Mouse (Mus musculus): ENCODE results near the gene Eif6. TPM values are rescaled to one million over a fixed set of nuclear protein-coding genes. Genes with fewer than 3 reads are reported as not detected.
A peak's percentile ranks its signal among the peaks of the same experiment; 100 is the strongest.

The Eif6 gene
- polyA plus RNA-seq (2016; fragmentation: Nextera tagmentation; extraction: Ambion mirVana): 180 and 186 TPM in 2 replicates

DNA sequence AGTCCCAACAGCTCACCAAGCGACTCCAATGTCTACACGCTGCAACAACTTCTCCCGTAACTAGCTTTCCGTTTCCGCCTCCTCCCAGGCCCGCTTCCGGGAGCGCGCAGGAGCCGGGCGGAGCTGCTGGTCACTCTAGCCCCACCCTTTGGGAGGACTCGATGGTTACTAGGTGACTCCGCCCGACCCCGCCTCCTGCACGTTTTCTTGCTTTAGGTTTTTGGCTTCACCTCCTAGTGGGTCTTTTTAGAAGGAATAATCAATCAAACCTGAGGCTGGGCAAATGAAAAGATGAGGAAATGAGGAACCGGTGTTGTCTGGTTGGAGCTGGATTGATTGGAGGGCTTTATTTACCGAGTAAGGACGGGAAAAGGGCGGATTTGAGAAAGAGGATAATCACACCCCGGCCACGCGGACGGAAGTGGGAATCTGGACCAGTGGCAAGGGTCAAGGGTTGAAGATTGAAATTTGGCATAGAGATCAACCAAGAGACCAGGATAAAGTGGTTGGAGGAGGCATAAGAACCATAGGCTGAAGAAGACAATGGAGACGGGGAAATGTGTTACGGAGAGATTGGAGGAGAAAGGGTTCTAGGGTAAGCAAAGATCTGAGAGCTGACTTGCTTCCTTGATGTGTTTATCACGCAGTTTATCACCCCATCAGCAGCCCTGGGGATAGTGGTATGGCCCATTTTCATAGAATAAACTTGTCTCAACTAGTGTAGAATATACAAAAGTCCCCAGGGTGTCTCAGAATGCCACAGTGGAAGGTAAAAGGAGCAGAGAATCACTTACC lies at the start of gene Eif6:
TSS of gene Eif6 (minus strand) at position 296 of the 795 bp plus-strand sequence.
- Histone ChIP-seq H3K4me2 (peak within 1 kb of the TSS; percentile 91), H3K9ac (replicated peaks) (peak within 1 kb of the TSS; percentile 85), H3K36me3 (peaks cover 27% of the 10 kb centered on the region), H3K4me3 (replicated peaks) (peak within 1 kb of the TSS; percentile 91), H3K27me3 (no peaks in the 10 kb centered on the region), H3K9me3 (no peaks in the 10 kb centered on the region), H3K4me1 (replicated peaks) (peaks cover 21% of the 10 kb centered on the region), H3K27ac (peak within 1 kb of the TSS; percentile 86)
- peak; percentile 81 for ATAC-seq (ENCODE audit: insufficient number of reproducible peaks, insufficient read depth, low FRiP score, low TSS enrichment, low read depth)
- WGBS: 3% methylated on average over 27 of the region's 27 CpGs

DNA sequence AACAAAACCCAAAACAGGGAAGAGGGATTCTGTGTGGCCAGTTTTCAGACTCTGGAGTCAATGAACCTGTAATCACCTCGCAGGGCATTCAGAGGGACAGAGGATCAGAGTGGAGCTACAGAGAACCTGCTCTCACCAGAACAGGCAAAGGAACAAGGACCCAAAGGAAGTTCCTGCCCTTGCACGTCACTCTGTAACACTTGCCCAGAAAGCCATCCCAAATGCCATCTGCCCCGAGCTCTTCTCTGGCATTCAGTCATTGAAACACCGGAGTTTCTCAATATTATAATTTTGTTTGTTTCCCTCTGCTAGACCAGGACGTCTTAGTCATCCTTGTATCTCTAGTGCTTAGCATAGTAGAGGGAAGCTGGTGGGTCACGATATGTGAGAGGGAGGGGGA lies 46.9 kb upstream of the Eif6 start:
- peak overlapping the region; percentile 21; the same call in 1 of the 2 replicates for H3K4me2 ChIP-seq
- no peaks in the 10 kb centered on the region for H3K9me3 ChIP-seq
- peaks cover 31% of the 10 kb centered on the region for H3K36me3 ChIP-seq
- H3K9ac ChIP-seq (replicated peaks): no peak overlapping the region
- WGBS: 85% methylated on average over 6 of the region's 6 CpGs
- no peak overlapping the region for H3K4me3 ChIP-seq (replicated peaks)
- peak overlapping the region; percentile 87 for H3K27ac ChIP-seq
- H3K4me1 ChIP-seq (replicated peaks): peaks cover 38% of the 10 kb centered on the region
- H3K27me3 ChIP-seq: no peaks in the 10 kb centered on the region
- ATAC-seq (ENCODE audit: insufficient number of reproducible peaks, insufficient read depth, low FRiP score, low TSS enrichment, low read depth): no peak

DNA sequence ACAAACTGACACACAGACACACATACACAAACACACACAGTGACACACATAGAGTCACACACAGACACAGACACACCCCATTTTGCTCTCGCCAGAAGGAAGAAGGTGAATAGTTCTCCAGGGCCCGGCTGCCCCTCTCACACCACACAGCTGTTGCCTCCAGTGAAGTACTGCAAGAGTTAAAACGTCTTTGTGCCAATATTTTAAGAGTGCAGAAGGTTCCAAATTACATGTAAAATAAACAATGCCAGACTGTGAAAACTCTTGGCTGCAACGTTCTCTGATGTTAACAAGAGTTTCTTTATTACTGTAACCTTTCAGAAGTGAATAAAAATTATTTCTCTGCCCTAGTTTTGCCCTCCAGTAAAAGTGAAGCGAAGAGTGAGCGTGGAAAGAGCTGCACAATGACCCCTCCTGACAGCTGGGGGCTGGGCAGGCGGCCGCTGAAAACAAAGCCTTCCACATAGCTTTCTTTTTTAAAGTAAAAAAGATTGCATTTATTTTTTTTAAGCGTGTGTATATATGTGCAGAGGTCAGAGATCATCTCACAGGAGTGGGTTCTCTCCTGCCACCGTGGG lies 46.3 kb upstream of the Eif6 start:
- H3K9ac ChIP-seq (replicated peaks): no peak overlapping the region
- peak overlapping the region; percentile 87 for H3K27ac ChIP-seq
- H3K4me2 ChIP-seq: peak overlapping the region; percentile 21; the same call in 1 of the 2 replicates
- WGBS: 48% methylated on average over 10 of the region's 10 CpGs
- no peak overlapping the region for H3K4me3 ChIP-seq (replicated peaks)
- H3K36me3 ChIP-seq: peaks cover 34% of the 10 kb centered on the region
- no peaks in the 10 kb centered on the region for H3K9me3 ChIP-seq
- H3K4me1 ChIP-seq (replicated peaks): peaks cover 41% of the 10 kb centered on the region
- peak; percentile 57; the same call in 1 of the 2 replicates for ATAC-seq (ENCODE audit: insufficient number of reproducible peaks, insufficient read depth, low FRiP score, low TSS enrichment, low read depth)
- no peaks in the 10 kb centered on the region for H3K27me3 ChIP-seq

DNA sequence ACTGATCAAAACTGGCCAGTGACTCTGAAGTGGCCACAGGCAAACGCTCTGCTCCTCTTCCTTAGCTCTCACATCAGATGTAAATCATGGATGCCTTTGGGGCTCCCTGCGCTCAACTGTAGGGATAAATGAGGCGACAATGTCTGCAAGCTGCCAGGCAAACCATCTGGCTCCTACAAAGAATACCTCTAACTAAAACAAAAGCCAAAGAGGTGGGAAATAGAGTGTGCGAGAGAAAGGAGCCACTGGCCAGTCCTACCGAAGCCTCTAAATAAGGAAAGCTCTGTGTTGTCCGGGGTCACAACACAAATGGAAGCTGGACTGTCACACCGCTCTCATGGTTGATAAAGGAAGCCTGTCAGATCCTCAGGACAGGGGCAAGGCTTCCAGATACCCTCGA lies 45.8 kb upstream of the Eif6 start:
- Histone ChIP-seq H3K9ac (replicated peaks) (no peak overlapping the region), H3K4me3 (replicated peaks) (no peak overlapping the region), H3K9me3 (no peaks in the 10 kb centered on the region), H3K4me2 (no peak overlapping the region), H3K27ac (peak overlapping the region; percentile 68), H3K4me1 (replicated peaks) (peaks cover 41% of the 10 kb centered on the region), H3K27me3 (no peaks in the 10 kb centered on the region), H3K36me3 (peaks cover 40% of the 10 kb centered on the region)
- ATAC-seq (ENCODE audit: insufficient number of reproducible peaks, insufficient read depth, low FRiP score, low TSS enrichment, low read depth): no peak
- 66% methylated on average over 8 of the region's 8 CpGs for WGBS

DNA sequence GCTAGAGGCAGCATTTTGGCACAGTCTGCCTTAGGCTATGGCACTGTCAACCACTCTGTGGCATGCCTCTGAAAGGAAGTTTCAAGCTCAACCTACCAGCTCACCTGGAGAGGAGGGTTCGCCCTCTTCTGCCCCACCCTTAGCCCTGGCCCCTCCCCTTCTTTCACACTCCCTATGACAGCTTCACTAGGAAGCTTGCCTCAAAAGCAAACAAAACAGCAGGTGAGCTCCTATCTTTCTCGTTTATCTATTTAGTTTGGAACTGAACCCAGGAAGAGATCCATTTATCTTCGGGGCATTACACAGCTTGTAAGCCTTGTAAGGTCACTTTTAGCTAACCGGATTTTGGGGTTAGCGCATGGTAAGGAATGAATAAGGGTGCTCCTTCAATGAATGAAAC lies 43.0 kb upstream of the Eif6 start:
- peaks cover 41% of the 10 kb centered on the region for H3K4me1 ChIP-seq (replicated peaks)
- peaks cover 19% of the 10 kb centered on the region for H3K36me3 ChIP-seq
- no peak overlapping the region for H3K4me3 ChIP-seq (replicated peaks)
- no peak overlapping the region for H3K9ac ChIP-seq (replicated peaks)
- no peak overlapping the region for H3K4me2 ChIP-seq
- no peaks in the 10 kb centered on the region for H3K9me3 ChIP-seq
- 76% methylated on average over 5 of the region's 5 CpGs for WGBS
- H3K27me3 ChIP-seq: no peaks in the 10 kb centered on the region
- no peak overlapping the region for H3K27ac ChIP-seq
- ATAC-seq (ENCODE audit: insufficient number of reproducible peaks, insufficient read depth, low FRiP score, low TSS enrichment, low read depth): no peak

DNA sequence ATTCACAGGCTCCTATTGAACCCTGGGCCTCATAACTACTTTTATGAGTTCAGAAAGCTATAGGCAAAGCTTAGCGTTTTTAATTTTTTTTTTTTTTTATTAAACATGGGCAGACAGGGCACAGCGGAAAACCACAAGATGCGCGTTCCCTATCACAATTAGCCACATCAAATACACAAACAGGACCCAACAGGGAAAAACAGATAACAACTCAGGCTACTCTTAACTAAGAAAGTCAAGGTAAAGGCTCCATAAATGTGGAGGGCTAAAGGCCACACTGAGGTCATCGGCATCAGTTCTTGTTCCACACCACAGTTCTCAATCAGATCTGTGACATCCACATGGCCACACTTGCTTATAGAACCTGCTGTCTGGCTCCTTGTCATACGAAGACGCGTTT lies 41.6 kb upstream of the Eif6 start:
- 95% methylated on average over 8 of the region's 8 CpGs for WGBS

DNA sequence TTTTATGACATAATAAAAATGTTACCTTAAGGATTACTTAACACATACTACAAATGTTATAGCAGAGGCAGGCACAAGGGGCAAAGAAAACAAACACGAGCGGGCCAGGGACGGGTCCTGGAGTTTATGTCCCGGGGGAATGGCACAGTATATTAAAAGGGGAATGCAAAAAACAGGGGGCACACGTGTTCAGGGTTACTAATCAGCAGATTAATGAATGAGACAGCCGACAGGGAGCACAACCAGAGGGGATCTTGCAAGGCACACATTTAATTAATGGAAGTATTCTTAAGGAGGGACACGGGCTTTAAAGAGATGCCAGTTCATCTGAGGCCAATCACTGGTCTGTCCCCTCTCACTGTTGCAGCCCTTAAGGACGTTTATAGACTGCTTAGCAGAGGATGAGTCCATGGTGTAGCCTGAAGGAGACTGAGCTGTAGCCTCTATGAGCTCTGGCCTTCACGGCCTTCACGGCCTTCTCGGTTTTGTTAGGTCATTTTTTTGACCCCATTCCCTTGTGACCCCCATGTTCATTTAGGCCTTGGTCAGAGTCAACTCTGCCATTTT lies 36.7 kb upstream of the Eif6 start:
- no peak overlapping the region for H3K9ac ChIP-seq (replicated peaks)
- peaks cover 27% of the 10 kb centered on the region for H3K4me1 ChIP-seq (replicated peaks)
- H3K4me2 ChIP-seq: peak overlapping the region; percentile 35
- H3K9me3 ChIP-seq: no peaks in the 10 kb centered on the region
- peak overlapping the region; percentile 70; the same call in 1 of the 2 replicates for H3K27ac ChIP-seq
- H3K27me3 ChIP-seq: no peaks in the 10 kb centered on the region
- peaks cover 12% of the 10 kb centered on the region for H3K36me3 ChIP-seq
- 27% methylated on average over 11 of the region's 11 CpGs for WGBS
- peak; percentile 87 for ATAC-seq (ENCODE audit: insufficient number of reproducible peaks, insufficient read depth, low FRiP score, low TSS enrichment, low read depth)
- H3K4me3 ChIP-seq (replicated peaks): no peak overlapping the region

More for the DNA sequence above, 41.6 kb upstream of the Eif6 start:
- Histone ChIP-seq H3K4me1 (replicated peaks) (peaks cover 40% of the 10 kb centered on the region), H3K4me3 (replicated peaks) (no peak overlapping the region), H3K27me3 (no peaks in the 10 kb centered on the region), H3K4me2 (no peak overlapping the region), H3K9ac (replicated peaks) (no peak overlapping the region), H3K27ac (no peak overlapping the region), H3K36me3 (peaks cover 17% of the 10 kb centered on the region), H3K9me3 (no peaks in the 10 kb centered on the region)
- ATAC-seq (ENCODE audit: insufficient number of reproducible peaks, insufficient read depth, low FRiP score, low TSS enrichment, low read depth): no peak

DNA sequence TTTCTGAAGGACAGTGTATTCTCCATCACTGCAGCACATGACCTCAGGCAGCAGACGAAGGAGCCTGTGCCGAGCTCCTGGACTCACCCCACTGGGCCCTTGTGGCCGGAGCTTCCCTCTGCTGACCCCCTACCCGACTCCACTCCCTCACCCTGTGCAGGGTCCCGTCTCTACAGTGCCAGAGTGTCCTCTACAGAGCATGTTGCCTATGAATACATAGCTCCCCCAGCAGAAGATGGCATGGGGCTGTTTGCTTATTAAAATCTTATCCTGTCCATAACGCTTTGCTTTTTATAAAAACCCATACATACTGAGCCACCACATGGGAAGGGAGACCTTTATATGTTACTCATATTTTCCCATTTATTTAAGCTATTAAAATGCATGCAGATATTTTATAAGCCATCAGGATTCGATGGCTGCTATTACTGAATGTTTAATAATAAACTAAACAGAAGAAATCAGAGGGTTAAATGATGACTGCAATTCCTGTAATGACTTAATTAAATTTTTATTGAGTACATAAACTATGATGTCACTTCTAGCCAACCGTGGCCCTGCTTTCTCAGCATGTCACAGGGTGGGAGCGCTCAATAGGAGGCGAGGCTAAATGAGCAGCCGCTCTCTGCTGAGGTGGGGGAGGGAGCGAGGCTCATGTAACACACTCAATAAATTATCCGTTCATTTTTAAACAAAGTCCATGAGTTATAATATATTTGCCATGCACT lies 36.0 kb upstream of the Eif6 start:
- ATAC-seq (ENCODE audit: insufficient number of reproducible peaks, insufficient read depth, low FRiP score, low TSS enrichment, low read depth): peak; percentile 94
- Histone ChIP-seq H3K9ac (replicated peaks) (no peak overlapping the region), H3K4me2 (peak overlapping the region; percentile 35), H3K4me1 (replicated peaks) (peaks cover 27% of the 10 kb centered on the region), H3K27ac (peak overlapping the region; percentile 83), H3K4me3 (replicated peaks) (no peak overlapping the region), H3K36me3 (peaks cover 12% of the 10 kb centered on the region), H3K9me3 (no peaks in the 10 kb centered on the region), H3K27me3 (no peaks in the 10 kb centered on the region)
- WGBS: 35% methylated on average over 13 of the region's 13 CpGs

DNA sequence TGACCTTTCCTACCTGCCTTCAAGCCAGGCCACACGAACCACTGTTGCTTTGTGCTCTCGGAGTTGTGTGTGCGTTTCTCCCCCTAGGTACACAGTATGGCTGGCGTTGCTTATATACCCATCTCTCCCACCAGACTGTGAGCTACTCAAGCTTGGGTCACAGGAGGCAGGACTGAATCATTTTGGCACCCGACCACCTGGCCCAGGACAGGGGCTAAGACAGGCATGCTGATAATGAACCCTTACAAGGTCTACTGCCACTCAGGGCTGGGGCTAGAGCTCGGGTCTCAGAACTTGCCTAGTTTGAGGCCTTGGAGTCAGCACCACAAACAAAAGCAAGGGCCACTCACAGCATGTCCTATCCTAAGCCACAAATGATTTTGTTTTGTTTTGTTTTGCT lies 34.9 kb upstream of the Eif6 start:
- no peak overlapping the region for H3K27ac ChIP-seq
- no peak overlapping the region for H3K9ac ChIP-seq (replicated peaks)
- H3K36me3 ChIP-seq: peaks cover 16% of the 10 kb centered on the region
- no peaks in the 10 kb centered on the region for H3K27me3 ChIP-seq
- peaks cover 27% of the 10 kb centered on the region for H3K4me1 ChIP-seq (replicated peaks)
- H3K4me2 ChIP-seq: no peak overlapping the region
- no peaks in the 10 kb centered on the region for H3K9me3 ChIP-seq
- WGBS: 88% methylated on average over 6 of the region's 6 CpGs
- ATAC-seq (ENCODE audit: insufficient number of reproducible peaks, insufficient read depth, low FRiP score, low TSS enrichment, low read depth): no peak
- H3K4me3 ChIP-seq (replicated peaks): no peak overlapping the region

DNA sequence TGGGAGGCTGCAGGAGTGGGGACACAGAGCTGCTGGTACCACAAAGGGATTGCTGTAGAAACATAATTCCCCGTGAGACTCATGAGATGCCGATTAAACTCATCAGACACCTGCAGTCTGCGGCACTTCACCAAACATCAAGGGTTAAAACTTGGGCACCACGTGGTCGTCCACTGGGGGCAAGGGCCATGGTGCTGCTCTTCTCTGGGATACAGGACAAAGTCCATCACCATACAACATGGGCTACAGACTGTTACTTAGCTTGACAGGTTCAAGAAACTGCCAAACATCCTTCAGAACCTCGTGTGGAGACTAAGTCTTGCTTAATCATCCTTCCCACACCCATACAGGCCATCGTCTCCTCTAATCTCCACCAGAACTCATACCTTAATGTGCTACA lies 33.4 kb upstream of the Eif6 start:
- no peak overlapping the region for H3K4me2 ChIP-seq
- H3K4me3 ChIP-seq (replicated peaks): no peak overlapping the region
- H3K4me1 ChIP-seq (replicated peaks): peaks cover 27% of the 10 kb centered on the region
- H3K9me3 ChIP-seq: no peaks in the 10 kb centered on the region
- peaks cover 26% of the 10 kb centered on the region for H3K36me3 ChIP-seq
- WGBS: 86% methylated on average over 7 of the region's 7 CpGs
- ATAC-seq (ENCODE audit: insufficient number of reproducible peaks, insufficient read depth, low FRiP score, low TSS enrichment, low read depth): no peak
- no peak overlapping the region for H3K27ac ChIP-seq
- no peak overlapping the region for H3K9ac ChIP-seq (replicated peaks)
- H3K27me3 ChIP-seq: no peaks in the 10 kb centered on the region

DNA sequence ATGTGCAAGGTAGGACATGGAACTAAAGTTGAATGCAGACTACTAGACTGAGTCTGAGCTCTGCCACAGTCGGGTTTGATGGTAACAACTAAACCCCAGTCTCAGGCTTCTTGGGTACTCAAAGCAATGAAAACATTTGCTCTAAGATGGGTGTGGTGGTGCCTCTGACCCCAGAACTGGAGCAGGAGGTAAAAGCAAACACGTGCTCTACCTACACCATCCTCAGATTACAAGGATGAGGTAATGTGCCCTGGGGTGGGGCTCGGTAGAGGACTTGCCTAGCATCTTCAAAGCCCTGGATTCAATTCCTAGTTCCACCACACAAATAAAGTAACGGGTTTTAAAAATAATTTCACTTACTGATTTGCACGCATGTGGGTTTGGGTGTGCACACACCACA lies 25.8 kb upstream of the Eif6 start:
- H3K27ac ChIP-seq: no peak overlapping the region
- ATAC-seq (ENCODE audit: insufficient number of reproducible peaks, insufficient read depth, low FRiP score, low TSS enrichment, low read depth): no peak
- H3K9ac ChIP-seq (replicated peaks): no peak overlapping the region
- WGBS: 83% methylated on average over 5 of the region's 5 CpGs
- no peaks in the 10 kb centered on the region for H3K27me3 ChIP-seq
- peaks cover 77% of the 10 kb centered on the region for H3K36me3 ChIP-seq
- no peaks in the 10 kb centered on the region for H3K9me3 ChIP-seq
- H3K4me1 ChIP-seq (replicated peaks): peaks cover 6% of the 10 kb centered on the region
- H3K4me3 ChIP-seq (replicated peaks): no peak overlapping the region
- H3K4me2 ChIP-seq: no peak overlapping the region
